Mouse (Mus musculus): ENCODE data around the gene Tln2.

The Tln2 gene

GRCm38 (mm10) chr9:67546650-67547049 is 12.9 kb downstream of the Tln2 start:
- no peak for DNase-seq (ENCODE audit: low read depth, low spot score)

- DNase-seq (ENCODE audit: low read depth, low spot score): no peak
Measured at GRCm38 (mm10) chr9:67545794-67546193, 13.7 kb downstream of the Tln2 start.

GRCm38 (mm10) chr9:67544783-67545182 is 14.7 kb downstream of the Tln2 start:
- DNase-seq (ENCODE audit: low read depth, low spot score): no peak

DNA sequence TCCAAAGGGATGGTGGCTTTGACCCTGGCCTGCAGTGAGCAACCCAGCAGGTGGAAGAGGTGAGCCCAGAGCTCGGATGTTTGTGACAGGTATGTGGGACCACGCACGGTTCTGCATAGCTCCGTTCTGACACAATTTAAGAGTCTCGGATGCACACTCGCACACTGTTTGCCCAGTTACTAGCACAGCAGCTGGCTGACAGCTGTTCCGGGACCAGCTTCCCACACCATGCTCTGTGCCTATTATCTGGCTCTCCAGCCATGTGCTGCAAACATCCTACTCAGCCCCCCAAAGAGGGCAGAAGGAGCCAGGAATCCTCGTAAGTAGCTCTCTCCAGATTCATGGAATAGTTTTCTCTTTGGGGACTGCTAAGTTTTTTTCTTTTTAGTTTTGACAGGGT is 17.6 kb downstream of the Tln2 start:
- no peak for DNase-seq (ENCODE audit: low read depth, low spot score)

- no peak for DNase-seq (ENCODE audit: low read depth, low spot score)
Measured at GRCm38 (mm10) chr9:67539776-67540706, 19.5 kb downstream of the Tln2 start.

- DNase-seq (ENCODE audit: low read depth, low spot score): no peak
Measured at GRCm38 (mm10) chr9:67534420-67534819, 25.1 kb downstream of the Tln2 start.

- no peak for DNase-seq (ENCODE audit: low read depth, low spot score)
Measured at GRCm38 (mm10) chr9:67533260-67533659, 26.2 kb downstream of the Tln2 start.

DNA sequence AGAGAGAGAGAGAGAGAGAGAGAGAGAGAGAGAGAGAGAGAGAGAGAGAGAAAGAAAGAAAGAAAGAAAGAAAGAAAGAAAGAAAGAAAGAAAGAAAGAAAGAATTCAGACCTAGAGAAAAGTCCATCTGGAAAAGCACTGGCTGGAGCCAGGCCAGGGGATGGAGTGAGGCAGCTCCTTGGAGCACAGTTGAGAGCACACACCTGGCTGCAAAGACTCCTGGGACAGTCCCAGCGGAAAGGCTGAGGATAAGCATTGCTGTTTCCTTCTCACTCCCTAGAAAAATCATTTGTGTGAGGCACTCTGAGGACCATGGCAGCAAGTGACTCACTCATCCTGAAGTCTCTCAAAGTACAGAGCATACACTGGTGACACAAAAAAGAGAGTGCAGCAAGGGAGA is 26.9 kb downstream of the Tln2 start:
- DNase-seq (ENCODE audit: low read depth, low spot score): no peak

- no peak for DNase-seq (ENCODE audit: low read depth, low spot score)
Measured at GRCm38 (mm10) chr9:67529600-67529999, 29.9 kb downstream of the Tln2 start.

DNA sequence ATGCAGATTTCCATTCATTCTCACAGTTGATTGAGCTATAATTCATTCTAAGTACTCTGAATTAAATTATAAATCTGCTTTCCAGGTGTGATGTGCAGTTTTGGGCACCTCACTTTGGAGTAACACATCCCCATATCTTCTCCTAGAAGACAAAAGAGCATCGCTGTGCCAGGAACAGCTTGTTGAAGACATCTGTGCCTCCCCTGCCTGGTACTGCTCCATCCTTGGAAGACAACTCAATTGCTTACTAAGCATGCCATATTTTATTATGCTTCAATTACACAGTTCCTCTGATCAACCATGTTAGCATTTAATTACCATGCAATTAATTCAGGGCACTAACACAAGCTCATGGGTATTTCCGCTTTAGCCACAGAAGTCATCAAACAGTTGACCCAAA is 31.8 kb downstream of the Tln2 start:
- no peak for DNase-seq (ENCODE audit: low read depth, low spot score)

- no peak for DNase-seq (ENCODE audit: low read depth, low spot score)
Measured at GRCm38 (mm10) chr9:67521736-67522135, 37.8 kb downstream of the Tln2 start.

- no peak for DNase-seq (ENCODE audit: low read depth, low spot score)
Measured at GRCm38 (mm10) chr9:67509510-67509909, 50.0 kb downstream of the Tln2 start.

DNA sequence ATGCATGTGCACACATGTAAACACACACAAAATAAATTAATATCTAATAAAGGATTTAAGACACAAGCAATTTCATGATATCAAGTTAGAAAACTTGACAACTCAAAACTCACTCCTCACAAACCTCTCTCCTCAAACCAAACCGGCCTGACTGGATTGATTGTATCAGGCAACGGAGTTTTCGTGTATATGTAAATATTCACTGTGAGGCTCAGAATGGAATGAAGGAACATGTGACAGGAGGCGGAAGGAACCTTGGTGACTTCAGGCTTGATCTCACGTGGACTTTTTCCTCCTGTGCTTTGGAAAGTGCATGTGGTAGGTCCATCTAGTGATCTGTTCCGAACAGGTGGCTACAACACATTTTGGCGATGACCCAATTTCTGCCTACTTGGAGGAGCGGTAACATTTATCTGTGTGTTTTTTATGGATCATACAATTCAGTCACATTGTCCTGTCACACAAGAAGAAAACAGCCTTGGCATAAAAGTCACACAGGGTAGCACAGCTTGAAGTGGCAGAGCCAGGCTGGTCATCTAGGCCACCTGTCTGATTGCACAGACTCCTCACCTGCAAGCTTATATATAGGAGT is 54.7 kb downstream of the Tln2 start:
- no peak for DNase-seq (ENCODE audit: low read depth, low spot score)

DNA sequence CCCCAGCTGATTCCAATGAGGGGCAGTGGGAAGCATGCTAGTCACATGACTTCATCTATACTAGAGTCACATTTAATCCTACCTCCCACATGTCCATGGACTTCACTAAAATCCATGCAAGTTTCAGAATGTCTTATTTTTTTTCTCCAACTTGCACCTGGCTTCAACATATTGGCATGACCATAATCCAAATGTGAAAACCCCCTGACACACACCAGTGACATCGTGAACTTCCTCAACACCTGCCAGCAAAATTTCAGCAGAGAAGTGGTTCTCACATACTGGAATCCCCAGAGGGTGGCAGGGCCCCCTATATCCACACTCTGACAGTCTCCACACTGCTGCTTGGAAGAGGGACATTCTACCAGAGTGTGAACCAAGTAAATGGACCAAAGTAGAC is 57.7 kb downstream of the Tln2 start:
- no peak for DNase-seq (ENCODE audit: low read depth, low spot score)

DNA sequence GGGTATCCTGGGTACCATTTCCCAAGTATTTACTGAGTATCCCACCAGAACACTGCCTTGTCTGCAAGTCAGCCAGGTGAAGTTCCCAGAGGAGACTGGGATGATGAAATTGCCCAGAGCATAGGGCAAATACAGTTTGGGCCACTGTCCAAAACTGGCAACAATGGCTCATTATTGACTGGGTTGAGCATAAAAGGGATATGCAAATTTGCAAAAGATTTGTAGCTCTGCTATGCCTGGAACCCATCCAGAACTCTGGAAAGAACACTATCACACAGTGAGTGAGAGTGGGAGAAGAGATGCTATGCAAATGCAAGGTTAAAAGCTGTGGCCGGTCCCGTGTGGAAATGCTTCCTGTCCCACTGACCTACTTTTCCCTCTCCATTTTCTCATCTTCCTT is 63.1 kb downstream of the Tln2 start:
- DNase-seq (ENCODE audit: low read depth, low spot score): no peak

GRCm38 (mm10) chr9:67495350-67495749 is 64.2 kb downstream of the Tln2 start:
- no peak for DNase-seq (ENCODE audit: low read depth, low spot score)

DNA sequence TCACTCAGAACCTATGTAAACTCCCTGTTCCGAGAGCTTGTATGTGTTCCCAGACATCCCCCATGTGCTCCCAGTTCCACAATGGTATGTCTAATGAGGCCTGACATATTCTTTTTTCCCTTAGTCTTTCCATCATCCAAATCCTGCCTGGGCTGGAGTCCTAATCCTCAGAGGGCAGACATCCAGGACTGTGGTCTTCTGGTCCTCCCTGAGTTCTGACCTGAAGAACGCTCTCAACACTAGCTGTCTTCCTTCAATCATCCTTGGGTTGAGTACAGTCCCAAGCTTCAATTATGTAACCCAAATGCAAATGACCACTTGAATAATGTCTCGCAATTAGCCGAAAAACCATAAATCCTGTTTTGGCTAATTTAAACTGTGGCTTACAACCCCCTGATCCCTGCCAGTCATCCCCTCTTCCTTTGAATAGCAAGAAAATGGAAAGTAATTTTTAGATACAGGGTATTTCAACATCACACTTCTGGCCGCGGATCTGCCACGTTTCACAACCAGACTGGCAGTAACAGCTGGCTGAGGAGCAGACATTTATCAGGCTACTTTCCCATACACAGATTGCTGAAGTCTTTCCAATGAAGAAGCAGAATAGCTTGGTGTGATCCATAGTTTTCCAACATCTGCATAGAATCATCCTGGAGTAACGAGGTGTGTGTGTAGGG is 65.5 kb downstream of the Tln2 start:
- no peak for DNase-seq (ENCODE audit: low read depth, low spot score)

GRCm38 (mm10) chr9:67489370-67489769 is 70.1 kb downstream of the Tln2 start:
- DNase-seq (ENCODE audit: low read depth, low spot score): no peak

- no peak for DNase-seq (ENCODE audit: low read depth, low spot score)
Measured at GRCm38 (mm10) chr9:67486621-67487020, 72.9 kb downstream of the Tln2 start.

GRCm38 (mm10) chr9:67485169-67486072 is 74.1 kb downstream of the Tln2 start:
- DNase-seq (ENCODE audit: low read depth, low spot score): no peak

GRCm38 (mm10) chr9:67482277-67482676 is 77.2 kb downstream of the Tln2 start:
- DNase-seq (ENCODE audit: low read depth, low spot score): no peak

- DNase-seq (ENCODE audit: low read depth, low spot score): no peak
Measured at GRCm38 (mm10) chr9:67481851-67482250, 77.7 kb downstream of the Tln2 start.
